Mouse (Mus musculus) heart, adult 2 months (tissue): ENCODE data around the gene Dnal1.

Source experiments
- EP300 ChIP-seq: fragments of 200-500 bp; IDR thresholded peaks from 2 replicates; pipeline ENCODE4 v1.6.1; 2011; ENCODE audit warnings: low read depth, low read length, control low read depth; ENCODE audit not compliant: insufficient read depth
- POLR2A ChIP-seq: fragments of 200-500 bp; IDR thresholded peaks from 2 replicates; pipeline ENCODE4 v1.6.1; 2011; ENCODE audit warnings: mild to moderate bottlenecking, low read depth, low read length, control low read depth; ENCODE audit not compliant: insufficient read depth

DNA sequence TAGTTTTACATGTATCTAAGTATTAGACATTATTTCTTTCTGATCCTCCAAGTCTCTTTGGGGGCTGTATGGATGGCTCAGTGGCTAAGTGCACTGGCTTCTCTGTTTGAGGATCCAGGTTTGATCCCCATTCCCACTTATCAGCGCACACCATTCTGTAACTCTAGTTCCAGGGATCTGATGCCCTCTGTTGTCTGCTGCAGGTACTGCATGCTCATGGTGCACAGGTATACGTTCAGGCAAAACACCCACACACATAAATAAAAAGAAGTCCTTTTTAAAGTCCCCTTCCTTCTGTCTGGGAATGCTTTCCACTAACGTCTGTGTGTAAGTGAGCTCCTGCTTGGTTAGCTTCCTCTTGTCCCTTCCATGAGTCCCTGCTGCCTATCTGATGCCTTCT lies 18.1 kb downstream of the Dnal1 start:
- TF ChIP-seq POLR2A, result no peak
- TF ChIP-seq EP300, result no peak
